Mouse (Mus musculus) MEL (cell line): ENCODE data around the gene Pnmal1. TPM values are rescaled to one million over a fixed set of nuclear protein-coding genes. Genes with fewer than 3 reads are reported as not detected.
"Not testable (repeated sequence)": the region's sequence is repeated elsewhere in the genome, so short reads cannot be mapped to it uniquely, and the experiment has no call there.

Experiments used
- DNase-seq: peaks from one replicate; pipeline ENCODE4 v3.0.0; 2011; ENCODE audit warnings: low read depth, low spot score
- H3K27ac ChIP-seq: 2 replicates; pipeline ENCODE4 v1.5.1; 2012; ENCODE audit warnings: low read depth, mild to moderate bottlenecking, control low read depth, low read length, moderate library complexity; ENCODE audit not compliant: control insufficient read depth
- H3K27me3 ChIP-seq, 2 experiments: fragments of 150-350 bp in 1 of 2; sonication (generic) in 1 of 2; 2 replicates each; pipeline ENCODE4 v1.6.1; 2012; ENCODE audit warnings: low read length in 2 of 2, mild to moderate bottlenecking in 2 of 2, improper control_type of control experiment in 1 of 2, moderate library complexity in 1 of 2; ENCODE audit not compliant: insufficient read depth in 2 of 2, control insufficient read depth in 1 of 2
- H3K36me3 ChIP-seq, 2 experiments: 2 replicates each; pipeline ENCODE4 v1.6.1; 2012 to 2014; ENCODE audit warnings: low read length in 2 of 2, improper control_type of control experiment in 1 of 2, inconsistent platforms in 1 of 2, mild to moderate bottlenecking in 1 of 2; ENCODE audit not compliant: insufficient read depth in 2 of 2, control insufficient read depth in 1 of 2
- H3K4me1 ChIP-seq, 2 experiments: fragments of 150-350 bp in 1 of 2; sonication (generic) in 1 of 2; 2 replicates each; pipeline ENCODE4 v1.6.1; 2012; ENCODE audit warnings: low read length in 2 of 2, improper control_type of control experiment in 1 of 2, mild to moderate bottlenecking in 1 of 2; ENCODE audit not compliant: insufficient read depth in 2 of 2, control insufficient read depth in 1 of 2
- H3K4me3 ChIP-seq, 2 experiments: fragments of 150-350 bp in 1 of 2; sonication (generic) in 1 of 2; 2 replicates each; pipeline ENCODE4 v1.5.1; 2012; ENCODE audit warnings: low read depth in 2 of 2, low read length in 2 of 2, mild to moderate bottlenecking in 2 of 2, moderate library complexity in 2 of 2, control low read depth in 1 of 2, improper control_type of control experiment in 1 of 2; ENCODE audit not compliant: control insufficient read depth in 1 of 2, insufficient read depth in 1 of 2
- H3K79me2 ChIP-seq: 2 replicates; pipeline ENCODE4 v1.6.1; 2012; ENCODE audit warnings: mild to moderate bottlenecking, low read length, moderate library complexity; ENCODE audit not compliant: control insufficient read depth, poor library complexity, insufficient read depth
- H3K9ac ChIP-seq: 2 replicates; pipeline ENCODE4 v1.6.1; 2012; ENCODE audit warnings: low read depth, mild to moderate bottlenecking, control low read depth, low read length, moderate library complexity; ENCODE audit not compliant: control insufficient read depth, poor library complexity, severe bottlenecking
- H3K9me3 ChIP-seq: fragments of 150-350 bp; sonication (generic); replicated peaks from 2 replicates; pipeline ENCODE4 v1.6.1; 2012; ENCODE audit warnings: mild to moderate bottlenecking, low read length, improper control_type of control experiment, moderate library complexity; ENCODE audit not compliant: insufficient read depth
- CHD2 ChIP-seq: IDR thresholded peaks from 2 replicates; pipeline ENCODE4 v1.6.1; 2011; ENCODE audit warnings: low read length, improper control_type of control experiment
- CTCF ChIP-seq, 3 experiments: IDR thresholded peaks in 2 of 3; conservative IDR thresholded peaks in 1 of 3; 2 replicates each; pipeline ENCODE4 v1.5.1; 2011 to 2012; ENCODE audit warnings: low read length in 3 of 3, low read depth in 2 of 3, mild to moderate bottlenecking in 2 of 3, improper control_type of control experiment in 1 of 3, inconsistent platforms in 1 of 3, mixed read lengths in 1 of 3, moderate library complexity in 1 of 3; ENCODE audit not compliant: control insufficient read depth in 1 of 3, insufficient read depth in 1 of 3, poor library complexity in 1 of 3, severe bottlenecking in 1 of 3
- ELF1 ChIP-seq: IDR thresholded peaks from 2 replicates; pipeline ENCODE4 v1.6.1; 2014; ENCODE audit warnings: low read depth, mild to moderate bottlenecking, inconsistent platforms, low read length, improper control_type of control experiment, moderate library complexity
- EP300 ChIP-seq, 2 experiments: IDR thresholded peaks; 2 replicates each; pipeline ENCODE4 v1.6.1; 2011; ENCODE audit warnings: improper control_type of control experiment in 2 of 2, low read length in 2 of 2, low read depth in 1 of 2, mild to moderate bottlenecking in 1 of 2
- GATA1 ChIP-seq: IDR thresholded peaks from 2 replicates; pipeline ENCODE4 v1.6.1; 2011; ENCODE audit warnings: low read depth, low read length, improper control_type of control experiment
- HCFC1 ChIP-seq: IDR thresholded peaks from 2 replicates; pipeline ENCODE4 v1.6.1; 2012; ENCODE audit warnings: low read depth, mild to moderate bottlenecking, inconsistent platforms, low read length, improper control_type of control experiment, moderate library complexity
- JUND ChIP-seq: IDR thresholded peaks from 2 replicates; pipeline ENCODE4 v1.6.1; 2011; ENCODE audit warnings: low read depth, mild to moderate bottlenecking, improper control_type of control experiment, low read length
- MAFK ChIP-seq: IDR thresholded peaks from 2 replicates; pipeline ENCODE4 v1.6.1; 2011; ENCODE audit warnings: low read depth, mild to moderate bottlenecking, low read length, improper control_type of control experiment, borderline replicate concordance
- MAX ChIP-seq: IDR thresholded peaks from 2 replicates; pipeline ENCODE4 v1.6.1; 2011; ENCODE audit warnings: low read length, improper control_type of control experiment
- MAZ ChIP-seq: IDR thresholded peaks from 2 replicates; pipeline ENCODE4 v1.6.1; 2012; ENCODE audit warnings: low read depth, mild to moderate bottlenecking, inconsistent platforms, low read length, improper control_type of control experiment
- MEF2A ChIP-seq: IDR thresholded peaks from 2 replicates; pipeline ENCODE4 v1.6.1; 2014; ENCODE audit warnings: low read depth, mild to moderate bottlenecking, inconsistent platforms, low read length, improper control_type of control experiment; ENCODE audit not compliant: poor library complexity, insufficient replicate concordance, severe bottlenecking; ENCODE audit errors: extremely low read depth
- MXI1 ChIP-seq: IDR thresholded peaks from 2 replicates; pipeline ENCODE4 v1.6.1; 2011; ENCODE audit warnings: mild to moderate bottlenecking, low read depth, low read length, improper control_type of control experiment
- MYC ChIP-seq: IDR thresholded peaks from 2 replicates; pipeline ENCODE4 v1.6.1; 2011; ENCODE audit warnings: low read depth, mild to moderate bottlenecking, low read length, improper control_type of control experiment, moderate library complexity
- NELFE ChIP-seq: IDR thresholded peaks from 2 replicates; pipeline ENCODE4 v1.6.1; 2011; ENCODE audit warnings: low read depth, low read length, improper control_type of control experiment
- RAD21 ChIP-seq: IDR thresholded peaks from 2 replicates; pipeline ENCODE4 v1.6.1; 2011; ENCODE audit warnings: mild to moderate bottlenecking, low read depth, low read length, improper control_type of control experiment
- RCOR1 ChIP-seq: IDR thresholded peaks from 2 replicates; pipeline ENCODE4 v1.6.1; 2012; ENCODE audit warnings: low read depth, mild to moderate bottlenecking, inconsistent platforms, low read length, improper control_type of control experiment
- SIN3A ChIP-seq: IDR thresholded peaks from 2 replicates; pipeline ENCODE4 v1.6.1; 2012; ENCODE audit warnings: low read length, improper control_type of control experiment, inconsistent platforms
- SMC3 ChIP-seq: IDR thresholded peaks from 2 replicates; pipeline ENCODE4 v1.6.1; 2011; ENCODE audit warnings: low read depth, low read length, improper control_type of control experiment
- TAL1 ChIP-seq: IDR thresholded peaks from 2 replicates; pipeline ENCODE4 v1.6.1; 2012; ENCODE audit warnings: mild to moderate bottlenecking, inconsistent platforms, low read length, moderate library complexity, mixed read lengths
- TCF12 ChIP-seq: IDR thresholded peaks from 2 replicates; pipeline ENCODE4 v1.6.1; 2014; ENCODE audit warnings: low read depth, mild to moderate bottlenecking, inconsistent platforms, low read length, improper control_type of control experiment, moderate library complexity
- USF1 ChIP-seq: IDR thresholded peaks from 2 replicates; pipeline ENCODE4 v1.6.1; 2014; ENCODE audit warnings: low read depth, mild to moderate bottlenecking, inconsistent platforms, low read length, improper control_type of control experiment, moderate library complexity
- ZC3H11A ChIP-seq: IDR thresholded peaks from 2 replicates; pipeline ENCODE4 v1.6.1; 2012; ENCODE audit warnings: low read depth, mild to moderate bottlenecking, inconsistent platforms, low read length, improper control_type of control experiment
- ZNF384 ChIP-seq: IDR thresholded peaks from 2 replicates; pipeline ENCODE4 v1.6.1; 2012; ENCODE audit warnings: low read depth, mild to moderate bottlenecking, inconsistent platforms, low read length, improper control_type of control experiment
- polyA plus RNA-seq, 2 experiments: library from polyadenylated mRNA; stranded (reverse) in 1 of 2; unstranded in 1 of 2; fragments of >175 nt in 1 of 2; fragments of >200 nt in 1 of 2; gene quantifications; 2 replicates each; pipeline versions ENCODE4 v1.2.1 to v1.2.4; 2012; ENCODE audit warnings: low replicate concordance in 2 of 2, low read depth in 1 of 2; ENCODE audit not compliant: insufficient read length in 2 of 2, insufficient read depth in 1 of 2, missing spikeins in 1 of 2
- total RNA-seq: library from RNA; depleted of rRNA; stranded (reverse); fragments of 300-350 nt; gene quantifications from 2 replicates; pipeline ENCODE4 v1.2.3, GENCODE M21; 2012

Gene Pnmal1
- total and polyA plus RNA-seq, 3 experiments = 0.19 to 0.53 TPM; not detected in 1

DNA sequence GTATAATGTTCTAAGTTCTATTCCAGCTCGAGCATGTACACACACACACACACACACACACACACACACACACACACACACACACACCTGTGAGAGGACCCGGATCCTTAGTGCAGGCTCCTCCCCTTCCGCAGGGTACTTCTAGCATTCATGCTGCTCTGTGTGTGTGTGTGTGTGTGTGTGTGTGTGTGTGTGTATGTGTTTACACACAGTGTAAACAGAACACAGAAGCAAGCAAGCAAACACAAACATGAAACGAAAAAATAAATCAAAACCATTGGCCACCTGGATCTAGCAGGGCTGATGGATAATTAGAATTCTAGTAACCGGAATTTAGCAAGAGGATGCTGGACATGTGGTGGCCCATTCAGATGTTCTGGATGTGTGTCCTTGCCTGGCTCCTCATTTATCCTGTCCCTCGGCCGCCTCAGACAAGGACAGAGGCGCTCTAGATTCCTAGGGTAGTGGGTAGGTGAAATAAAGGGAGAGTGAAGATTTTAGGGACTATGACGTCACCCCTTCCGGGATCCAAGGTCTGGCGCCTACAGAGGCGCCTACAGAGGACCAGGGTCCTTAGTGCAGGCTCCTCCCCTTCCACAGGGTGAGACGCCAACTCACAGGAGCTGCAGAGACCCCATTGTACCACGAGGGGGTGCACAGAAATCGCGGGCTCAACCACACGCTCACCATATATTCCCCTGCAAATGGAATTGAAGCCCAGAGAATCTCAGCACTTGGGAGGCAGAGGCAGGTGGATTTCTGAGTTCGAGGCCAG is 8.4 kb upstream of the Pnmal1 start:
- H3K4me1 ChIP-seq = peaks cover 0 to 5% of the 10 kb centered on the region in 2 experiments; a peak in 1 of 4 replicates
- H3K9ac ChIP-seq = peak overlapping the region; percentile 63
- H3K4me3 ChIP-seq = peak overlapping the region; percentile 59 to 60
- no peaks in the 10 kb centered on the region for H3K27me3 ChIP-seq
- no peaks in the 10 kb centered on the region; a peak in 1 of 4 replicates for H3K36me3 ChIP-seq
- no peak overlapping the region for H3K27ac ChIP-seq
- no peaks in the 10 kb centered on the region for H3K9me3 ChIP-seq
- DNase-seq = peak; percentile 94
- H3K79me2 ChIP-seq = no peaks in the 10 kb centered on the region; the same call in 1 of the 2 replicates
- TF ChIP-seq ZNF384 (no peak), MXI1 (peak; percentile 50), MAFK (no peak), NELFE (peak; percentile 22; the same call in 1 of the 2 replicates), SMC3 (peak; percentile 97), USF1 (0 out of 2 replicates have a peak, but pooled peaks have one; percentile 16), RCOR1 (peak; percentile 37; the same call in 1 of the 2 replicates), CHD2 (no peak), ZC3H11A (peak; percentile 81), EP300 (IDR thresholded peaks at IDR 0.05; ENCODE audit: low read depth in 1 of 2, low read length in 2 of 2) (peak in 1 of 2 experiments; percentile 32; a peak in 2 of 4 replicates), MAX (no peak), MAZ (peak; percentile 28; the same call in 1 of the 2 replicates), JUND (peak; percentile 86; the same call in 1 of the 2 replicates), TAL1 (no peak), GATA1 (no peak), TCF12 (0 out of 2 replicates have a peak, but pooled peaks have one; percentile 31), CTCF (IDR thresholded peaks at IDR 0.05 in 2 of 3, conservative IDR thresholded peaks at IDR 0.05 in 1 of 3; ENCODE audit: control insufficient read depth in 1 of 3, insufficient read depth in 1 of 3, low read depth in 2 of 3, low read length in 3 of 3, poor library complexity in 1 of 3, severe bottlenecking in 1 of 3) (peak; percentile 74 to 93 (median 87)), MYC (0 out of 2 replicates have a peak, but pooled peaks have one; percentile 51), MEF2A (no peak), RAD21 (peak; percentile 85), HCFC1 (peak; percentile 49; the same call in 1 of the 2 replicates), ELF1 (peak; percentile 88), SIN3A (peak; percentile 64; the same call in 1 of the 2 replicates)
- TF ChIP-seq, all 39 proteins: peak for 16

DNA sequence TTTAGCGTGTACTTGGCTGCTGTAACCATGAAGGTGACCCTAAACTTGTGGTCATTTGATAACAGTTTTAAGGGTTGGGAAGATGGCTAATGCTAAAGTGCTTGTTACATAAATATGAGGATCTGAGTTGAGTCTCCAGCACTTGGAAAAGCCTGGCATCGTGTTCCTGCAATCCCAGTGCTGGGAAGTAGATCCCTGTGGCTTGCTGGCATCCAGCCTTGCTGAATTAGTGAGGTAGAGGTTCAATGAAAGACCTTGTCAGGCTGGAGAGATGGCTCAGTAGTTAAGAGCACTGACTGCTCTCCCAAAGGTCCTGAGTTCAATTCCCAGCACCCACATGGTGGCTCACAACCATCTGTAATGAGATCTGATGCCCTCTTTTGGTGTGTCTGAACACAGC is 5.7 kb upstream of the Pnmal1 start:
- not testable (repeated sequence) for H3K36me3 ChIP-seq, H3K4me1 ChIP-seq, H3K9ac ChIP-seq, H3K4me3 ChIP-seq, H3K27me3 ChIP-seq, H3K79me2 ChIP-seq, DNase-seq, H3K9me3 ChIP-seq, H3K27ac ChIP-seq
